Mouse (Mus musculus) neural tube, embryonic 11.5 days (tissue): ENCODE measurements around the gene Mbtps1. TPM values are rescaled to one million over a fixed set of nuclear protein-coding genes. Genes with fewer than 3 reads are reported as not detected.

ENCODE experiments used
- ATAC-seq: fragments of 200-750 bp; cut with Nextera tagmentation; 2 replicates; pipeline ENCODE4 v1.8.0; 2017; ENCODE audit warnings: moderate number of reproducible peaks, mild to moderate bottlenecking, moderate TSS enrichment, moderate library complexity; ENCODE audit not compliant: insufficient read depth, low FRiP score, low TSS enrichment
- DNase-seq: peaks from one replicate; pipeline ENCODE4 v3.0.0-alpha.2; 2015; ENCODE audit warnings: low spot score
- H3K27ac ChIP-seq: fragments of 300-500 bp; sonication (generic); 2 replicates; pipeline ENCODE4 v1.5.1; 2014; ENCODE audit warnings: low read depth, mild to moderate bottlenecking, low read length
- H3K27me3 ChIP-seq: fragments of 300-500 bp; sonication (generic); 2 replicates; pipeline ENCODE4 v1.6.1; 2014; ENCODE audit warnings: mild to moderate bottlenecking, low read length, mixed read lengths; ENCODE audit not compliant: control insufficient read depth, insufficient read depth
- H3K36me3 ChIP-seq: fragments of 300-500 bp; sonication (generic); 2 replicates; pipeline ENCODE4 v1.6.1; 2014; ENCODE audit warnings: mild to moderate bottlenecking, low read length, moderate library complexity, mixed read lengths; ENCODE audit not compliant: control insufficient read depth, insufficient read depth
- H3K4me1 ChIP-seq: fragments of 300-500 bp; sonication (generic); 2 replicates; pipeline ENCODE4 v1.6.1; 2014; ENCODE audit warnings: low read length, mixed read lengths; ENCODE audit not compliant: control insufficient read depth, insufficient read depth
- H3K4me2 ChIP-seq: fragments of 300-500 bp; sonication (generic); 2 replicates; pipeline ENCODE4 v1.6.1; 2014; ENCODE audit warnings: low read depth, mild to moderate bottlenecking, moderate library complexity
- H3K4me3 ChIP-seq: fragments of 300-500 bp; sonication (generic); 2 replicates; pipeline ENCODE4 v1.5.1; 2014; ENCODE audit warnings: low read depth, low read length
- H3K9ac ChIP-seq: fragments of 300-500 bp; sonication (generic); 2 replicates; pipeline ENCODE4 v1.6.1; 2014; ENCODE audit warnings: mild to moderate bottlenecking, low read length
- H3K9me3 ChIP-seq: fragments of 300-500 bp; sonication (generic); 2 replicates; pipeline ENCODE4 v1.6.1; 2016; ENCODE audit warnings: low read length; ENCODE audit not compliant: control insufficient read depth
- WGBS: fragments of 180-500 bp; shearing (Covaris S2); extraction: QIAGEN DNeasy Blood & Tissue Kit; methylation state at CpG from one replicate; pipeline ENCODE4 v1.1.7; 2014; 5-methylcytosine and 5-hydroxymethylcytosine counted together
- polyA plus RNA-seq: library from polyadenylated mRNA; unstranded; fragments of >200 nt; fragmentation: Nextera tagmentation; extraction: Ambion mirVana; gene quantifications from 2 replicates; pipeline ENCODE4 v1.2.1, GENCODE M21; 2014

Gene Mbtps1
- polyA plus RNA-seq: 97.5 and 105 TPM in 2 replicates

GRCm38 (mm10) chr8:119558603-119559401 lies at the start of gene Mbtps1:
TSS of gene Mbtps1 (minus strand) at chr8:119558735.
- Histone ChIP-seq H3K9ac (peak within 1 kb of the TSS; percentile 83), H3K4me2 (peak within 1 kb of the TSS; percentile 58), H3K4me1 (peaks cover 8% of the 10 kb centered on the region), H3K4me3 (peak within 1 kb of the TSS; percentile 77), H3K27ac (peak within 1 kb of the TSS; percentile 76), H3K9me3 (no peaks in the 10 kb centered on the region), H3K27me3 (no peaks in the 10 kb centered on the region), H3K36me3 (peaks cover 6% of the 10 kb centered on the region; the same call in 1 of the 2 replicates)
- ATAC-seq (peak; percentile 97), DNase-seq (peak; percentile 100)
- WGBS: 6% methylated on average over 55 of the region's 63 CpGs

DNA sequence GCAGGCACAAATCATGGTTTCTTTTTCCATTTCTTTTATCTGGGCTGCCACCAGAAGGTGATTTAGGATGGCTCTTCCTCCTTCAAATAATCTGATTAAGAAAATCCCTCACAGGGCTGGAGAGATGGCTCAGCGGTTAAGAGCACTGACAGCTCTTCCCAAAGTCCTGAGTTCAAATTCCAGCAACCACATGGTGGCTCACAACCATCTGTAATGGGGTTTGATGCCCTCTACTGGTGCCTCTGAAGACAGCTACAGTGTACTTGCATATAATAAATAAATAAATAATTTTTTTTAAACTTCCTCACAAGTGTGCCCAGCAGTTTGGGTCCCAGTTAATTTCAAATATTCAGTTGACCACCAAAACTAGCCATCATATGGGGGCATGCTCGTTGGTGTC lies 47.7 kb upstream of the Mbtps1 start:
- 85% methylated on average over 2 of the region's 2 CpGs for WGBS
- Histone ChIP-seq H3K9ac (no peak overlapping the region), H3K27ac (no peak overlapping the region), H3K4me3 (no peak overlapping the region), H3K36me3 (peaks cover 4% of the 10 kb centered on the region), H3K9me3 (no peaks in the 10 kb centered on the region), H3K4me2 (no peak overlapping the region), H3K27me3 (no peaks in the 10 kb centered on the region), H3K4me1 (peaks cover 6% of the 10 kb centered on the region)
- ATAC-seq (no peak), DNase-seq (no peak)

DNA sequence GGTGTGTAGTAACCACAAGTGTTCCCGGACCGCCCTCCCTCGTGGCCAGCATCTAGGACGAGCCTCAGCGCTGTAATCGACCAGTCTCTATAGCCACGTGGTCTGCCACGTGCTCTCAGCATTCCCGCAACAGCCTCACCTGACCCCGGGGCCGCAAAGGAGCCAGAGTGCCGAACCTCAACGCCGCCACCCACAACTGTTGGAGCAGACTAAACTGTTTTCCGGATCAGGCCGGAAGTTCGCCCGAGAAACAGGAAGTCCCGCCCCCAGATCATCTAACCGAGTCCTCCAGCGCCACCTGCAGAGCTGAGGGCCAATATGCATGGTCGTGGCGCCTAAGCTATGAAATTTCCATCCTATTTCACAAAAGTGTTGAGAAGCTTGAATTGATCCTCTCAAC lies 46.5 kb upstream of the Mbtps1 start, which contains the start of gene Taf1c:
TSS of gene Taf1c (minus strand) at position 227 of the 400 bp plus-strand sequence.
- Histone ChIP-seq H3K4me1 (peaks cover 6% of the 10 kb centered on the region), H3K4me2 (peak within 1 kb of the TSS; percentile 74), H3K27me3 (no peaks in the 10 kb centered on the region), H3K9me3 (no peaks in the 10 kb centered on the region), H3K27ac (no peak within 1 kb of the TSS), H3K4me3 (peak within 1 kb of the TSS; percentile 84), H3K36me3 (peaks cover 6% of the 10 kb centered on the region), H3K9ac (peak within 1 kb of the TSS; percentile 82)
- WGBS: 0% methylated on average over 23 of the region's 23 CpGs
- peak; percentile 58; the same call in 1 of the 2 replicates for ATAC-seq
- peak; percentile 93 for DNase-seq

DNA sequence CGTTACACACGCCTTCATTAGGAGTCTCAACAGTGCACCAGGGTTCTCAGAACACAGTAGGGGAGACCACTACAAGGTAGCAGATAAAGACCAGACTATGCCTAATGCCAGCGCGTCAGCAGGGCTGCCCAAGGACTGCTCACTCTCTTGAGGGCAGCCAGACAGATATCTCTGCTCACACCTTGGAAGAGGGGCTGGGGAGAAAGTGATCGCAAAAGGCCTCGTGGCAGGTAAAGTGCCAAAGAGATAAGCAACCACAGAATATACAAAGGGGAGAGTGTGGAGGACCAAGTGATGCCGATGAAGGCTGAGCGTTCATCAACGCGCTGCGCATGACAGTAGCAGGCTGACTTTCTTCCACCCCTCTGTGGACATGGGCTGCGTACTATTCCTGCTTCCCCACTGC lies 45.9 kb upstream of the Mbtps1 start:
- Histone ChIP-seq H3K27ac (no peak overlapping the region), H3K9me3 (no peaks in the 10 kb centered on the region), H3K4me2 (peak overlapping the region; percentile 74), H3K9ac (peak overlapping the region; percentile 82), H3K36me3 (peaks cover 7% of the 10 kb centered on the region), H3K4me1 (peaks cover 6% of the 10 kb centered on the region), H3K4me3 (peak overlapping the region; percentile 84), H3K27me3 (no peaks in the 10 kb centered on the region)
- ATAC-seq (no peak), DNase-seq (no peak)
- 50% methylated on average over 12 of the region's 12 CpGs for WGBS

- 0 out of 2 replicates have a peak overlapping the region, but pooled peaks have one; percentile 82 for H3K9ac ChIP-seq
- ATAC-seq: no peak
Measured at GRCm38 (mm10) chr8:119603771-119604170, 45.2 kb upstream of the Mbtps1 start.

GRCm38 (mm10) chr8:119591456-119591855 lies 32.9 kb upstream of the Mbtps1 start:
- ATAC-seq (no peak), DNase-seq (no peak)
- 91% methylated on average over 7 of the region's 7 CpGs for WGBS
- no peak overlapping the region for H3K4me2 ChIP-seq
- no peaks in the 10 kb centered on the region for H3K27me3 ChIP-seq
- no peak overlapping the region for H3K9ac ChIP-seq
- H3K4me1 ChIP-seq: peaks cover 5% of the 10 kb centered on the region; the same call in 1 of the 2 replicates
- H3K36me3 ChIP-seq: no peaks in the 10 kb centered on the region
- H3K4me3 ChIP-seq: no peak overlapping the region
- no peaks in the 10 kb centered on the region for H3K9me3 ChIP-seq
- H3K27ac ChIP-seq: no peak overlapping the region

More at GRCm38 (mm10) chr8:119603771-119604170, 45.2 kb upstream of the Mbtps1 start:
- H3K36me3 ChIP-seq: peaks cover 11% of the 10 kb centered on the region
- no peak for DNase-seq
- no peaks in the 10 kb centered on the region for H3K27me3 ChIP-seq
- H3K4me3 ChIP-seq: no peak overlapping the region
- no peaks in the 10 kb centered on the region for H3K9me3 ChIP-seq
- no peak overlapping the region for H3K27ac ChIP-seq
- whole genome bisulfite sequencing: 92% methylated on average over 4 of the region's 4 CpGs
- H3K4me1 ChIP-seq: peaks cover 6% of the 10 kb centered on the region
- peak overlapping the region; percentile 74 for H3K4me2 ChIP-seq

- Histone ChIP-seq H3K27me3 (no peaks in the 10 kb centered on the region), H3K9me3 (no peaks in the 10 kb centered on the region), H3K27ac (no peak overlapping the region), H3K4me2 (no peak overlapping the region), H3K9ac (no peak overlapping the region), H3K4me1 (peaks cover 5% of the 10 kb centered on the region; the same call in 1 of the 2 replicates), H3K36me3 (no peaks in the 10 kb centered on the region), H3K4me3 (no peak overlapping the region)
- WGBS: 83% methylated on average over 14 of the region's 14 CpGs
- DNase-seq (no peak), ATAC-seq (no peak)
Measured at GRCm38 (mm10) chr8:119590348-119590747, 31.8 kb upstream of the Mbtps1 start.

GRCm38 (mm10) chr8:119588844-119589243 lies 30.3 kb upstream of the Mbtps1 start:
- no peak overlapping the region for H3K4me3 ChIP-seq
- ATAC-seq: no peak
- no peak overlapping the region for H3K9ac ChIP-seq
- WGBS: 19% methylated on average over 10 of the region's 10 CpGs
- DNase-seq: peak; percentile 26
- no peak overlapping the region for H3K27ac ChIP-seq
- no peaks in the 10 kb centered on the region for H3K9me3 ChIP-seq
- no peaks in the 10 kb centered on the region for H3K27me3 ChIP-seq
- no peaks in the 10 kb centered on the region for H3K4me1 ChIP-seq
- no peak overlapping the region for H3K4me2 ChIP-seq
- no peaks in the 10 kb centered on the region for H3K36me3 ChIP-seq

DNA sequence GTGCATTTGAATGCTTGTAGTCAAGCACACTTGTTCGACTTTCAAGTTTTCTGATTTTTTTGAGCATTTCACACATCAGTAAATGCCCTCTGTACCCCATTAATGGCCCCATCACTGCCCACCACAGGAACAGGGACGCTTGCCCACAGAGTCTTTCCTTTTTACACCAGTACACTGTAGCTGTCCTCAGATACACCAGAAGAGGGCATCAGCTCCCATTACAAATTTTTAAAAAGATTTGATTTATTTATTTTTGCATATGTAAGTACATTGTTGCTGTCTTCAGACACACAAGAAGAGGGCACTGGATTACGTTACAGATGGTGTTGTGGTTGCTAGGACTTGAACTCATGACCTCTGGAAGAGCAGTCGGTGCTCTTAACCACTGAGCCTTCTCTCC lies 29.8 kb upstream of the Mbtps1 start:
- no peaks in the 10 kb centered on the region for H3K9me3 ChIP-seq
- H3K4me1 ChIP-seq: no peaks in the 10 kb centered on the region
- no peak overlapping the region for H3K27ac ChIP-seq
- no peaks in the 10 kb centered on the region for H3K36me3 ChIP-seq
- WGBS: 73% methylated on average over 4 of the region's 4 CpGs
- no peak for ATAC-seq
- H3K9ac ChIP-seq: no peak overlapping the region
- no peak overlapping the region for H3K4me3 ChIP-seq
- no peaks in the 10 kb centered on the region for H3K27me3 ChIP-seq
- H3K4me2 ChIP-seq: no peak overlapping the region
- DNase-seq: no peak
